Mouse (Mus musculus) cerebellum, adult 2 months (tissue): ENCODE data around the gene Mlf2.

ENCODE experiments used
- CTCF ChIP-seq: fragments of 200-500 bp; IDR thresholded peaks from 2 replicates; pipeline ENCODE4 v1.5.1; 2011; ENCODE audit warnings: low read depth, mild to moderate bottlenecking, control low read depth, low read length, moderate library complexity, borderline replicate concordance; ENCODE audit not compliant: insufficient read depth
- POLR2A ChIP-seq: fragments of 200-500 bp; IDR thresholded peaks from 2 replicates; pipeline ENCODE4 v1.6.1; 2011; ENCODE audit warnings: low read length, control low read depth, borderline replicate concordance; ENCODE audit not compliant: insufficient read depth

DNA sequence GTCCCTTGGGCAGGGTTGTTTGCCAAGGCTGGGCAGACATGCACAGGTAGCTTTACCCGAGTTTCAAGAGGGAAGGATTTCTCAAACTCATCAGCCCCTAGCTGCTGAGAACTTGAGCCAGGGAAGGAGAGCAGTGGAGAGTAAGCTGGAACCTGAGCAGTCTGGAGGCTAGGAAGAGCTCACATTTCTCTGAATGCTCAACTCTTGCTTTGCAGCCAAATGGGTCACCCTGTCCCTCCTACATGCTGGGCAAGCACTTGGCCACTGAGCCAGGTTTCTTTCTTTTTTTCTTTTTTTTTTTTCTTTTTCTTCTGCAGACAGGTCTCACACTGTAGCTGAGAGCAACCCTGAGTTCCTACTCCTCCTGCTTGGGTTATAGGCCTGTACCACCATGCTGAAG lies 5.5 kb downstream of the Mlf2 start:
- no peak for TF ChIP-seq POLR2A
- TF ChIP-seq CTCF: no peak
